Mouse (Mus musculus) cortical plate, adult 2 months (tissue): ENCODE data around the gene Syngr1. TPM values are rescaled to one million over a fixed set of nuclear protein-coding genes. Genes with fewer than 3 reads are reported as not detected.

Experiments
- H3K27ac ChIP-seq: fragments of 200-500 bp; 2 replicates; pipeline ENCODE4 v1.5.1; 2012; ENCODE audit warnings: low read length, control low read depth, inconsistent platforms; ENCODE audit not compliant: insufficient read depth
- H3K4me1 ChIP-seq: fragments of 200-500 bp; 2 replicates; pipeline ENCODE4 v1.6.1; 2011; ENCODE audit warnings: low read length; ENCODE audit not compliant: control insufficient read depth, insufficient read depth
- H3K4me3 ChIP-seq: fragments of 200-500 bp; 2 replicates; pipeline ENCODE4 v1.5.1; 2011; ENCODE audit warnings: mild to moderate bottlenecking, low read length, control low read depth; ENCODE audit not compliant: insufficient read depth
- CTCF ChIP-seq: fragments of 200-500 bp; IDR thresholded peaks from 2 replicates; pipeline ENCODE4 v1.5.1; 2011; ENCODE audit warnings: mild to moderate bottlenecking, control low read depth, low read length; ENCODE audit not compliant: insufficient read depth; ENCODE audit errors: extremely low read depth
- POLR2A ChIP-seq: fragments of 200-500 bp; IDR thresholded peaks from 2 replicates; pipeline ENCODE4 v1.6.1; 2011; ENCODE audit warnings: mild to moderate bottlenecking, low read length, control low read depth; ENCODE audit not compliant: insufficient read depth; ENCODE audit errors: extremely low read depth
- polyA plus RNA-seq: library from polyadenylated mRNA; depleted of rRNA; stranded (reverse); fragments of >200 nt; gene quantifications from 2 replicates; pipeline ENCODE4 v1.2.3, GENCODE M21; 2012

Syngr1 gene
- polyA plus RNA-seq, 1 experiment = 372 TPM

- Histone ChIP-seq H3K4me1 (peaks cover 2% of the 10 kb centered on the region; the same call in 1 of the 2 replicates), H3K27ac (no peak overlapping the region), H3K4me3 (no peak overlapping the region)
- TF ChIP-seq CTCF (no peak), POLR2A (no peak)
Observed at GRCm38 (mm10) chr15:80148565-80148964, 57.4 kb downstream of the Syngr1 start.

DNA sequence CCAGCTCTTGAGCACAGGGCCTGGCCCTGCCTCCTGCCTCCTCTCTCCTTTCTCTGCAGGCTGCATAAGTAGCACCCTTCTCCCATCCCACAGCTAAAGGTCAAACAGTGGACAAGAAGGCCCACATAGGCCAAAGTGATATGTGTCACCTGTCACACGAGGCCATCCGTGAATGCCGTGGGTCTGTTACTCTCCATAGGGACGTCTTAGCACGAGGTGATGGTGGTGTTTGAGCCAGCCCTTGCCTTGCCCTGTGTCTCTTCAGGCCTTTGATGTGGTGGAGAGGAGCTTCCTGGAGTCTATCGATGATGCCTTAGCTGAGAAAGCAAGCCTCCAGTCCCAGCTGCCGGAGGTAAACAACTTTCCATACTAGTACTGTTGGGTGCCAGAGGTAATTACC, 58.4 kb downstream of the Syngr1 start:
- no peak for TF ChIP-seq CTCF
- no peak for TF ChIP-seq POLR2A
- Histone ChIP-seq H3K4me3 (no peak overlapping the region), H3K27ac (no peak overlapping the region), H3K4me1 (peaks cover 2% of the 10 kb centered on the region; the same call in 1 of the 2 replicates)

DNA sequence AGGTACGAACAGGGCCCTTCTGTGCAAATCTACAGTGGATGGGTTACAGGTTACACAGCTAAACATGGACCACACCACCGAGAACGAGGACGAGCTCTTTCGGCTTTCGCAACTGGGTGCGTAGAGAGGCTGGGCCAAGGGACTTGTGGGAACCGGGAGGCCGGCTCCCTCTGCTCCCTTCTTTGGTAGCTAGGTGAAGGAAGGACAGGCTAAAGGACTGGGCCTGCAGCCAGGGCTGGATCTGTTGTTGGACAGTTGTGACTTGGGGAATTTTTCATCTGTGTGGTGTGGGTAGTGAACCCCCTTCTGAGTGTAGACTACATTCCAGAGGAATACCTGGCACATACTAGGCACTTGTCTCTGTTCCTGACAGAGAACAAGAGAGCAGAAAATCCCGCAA, 61.5 kb downstream of the Syngr1 start:
- Histone ChIP-seq H3K27ac (no peak overlapping the region), H3K4me3 (no peak overlapping the region), H3K4me1 (no peaks in the 10 kb centered on the region)
- TF ChIP-seq POLR2A = no peak
- TF ChIP-seq CTCF = no peak

- TF ChIP-seq CTCF = no peak
- no peak for TF ChIP-seq POLR2A
- H3K4me1 ChIP-seq = no peaks in the 10 kb centered on the region
- H3K27ac ChIP-seq = no peak overlapping the region
- H3K4me3 ChIP-seq = no peak overlapping the region
Observed at GRCm38 (mm10) chr15:80153757-80154156, 62.6 kb downstream of the Syngr1 start.

- Histone ChIP-seq H3K4me3 (no peak overlapping the region), H3K4me1 (no peaks in the 10 kb centered on the region), H3K27ac (no peak overlapping the region)
- no peak for TF ChIP-seq CTCF
Observed at GRCm38 (mm10) chr15:80155707-80156106, 64.6 kb downstream of the Syngr1 start.

- TF ChIP-seq CTCF = no peak
- no peak for TF ChIP-seq POLR2A
- no peaks in the 10 kb centered on the region for H3K4me1 ChIP-seq
- no peak overlapping the region for H3K4me3 ChIP-seq
- H3K27ac ChIP-seq = no peak overlapping the region
Observed at GRCm38 (mm10) chr15:80157197-80157943, 66.2 kb downstream of the Syngr1 start.

DNA sequence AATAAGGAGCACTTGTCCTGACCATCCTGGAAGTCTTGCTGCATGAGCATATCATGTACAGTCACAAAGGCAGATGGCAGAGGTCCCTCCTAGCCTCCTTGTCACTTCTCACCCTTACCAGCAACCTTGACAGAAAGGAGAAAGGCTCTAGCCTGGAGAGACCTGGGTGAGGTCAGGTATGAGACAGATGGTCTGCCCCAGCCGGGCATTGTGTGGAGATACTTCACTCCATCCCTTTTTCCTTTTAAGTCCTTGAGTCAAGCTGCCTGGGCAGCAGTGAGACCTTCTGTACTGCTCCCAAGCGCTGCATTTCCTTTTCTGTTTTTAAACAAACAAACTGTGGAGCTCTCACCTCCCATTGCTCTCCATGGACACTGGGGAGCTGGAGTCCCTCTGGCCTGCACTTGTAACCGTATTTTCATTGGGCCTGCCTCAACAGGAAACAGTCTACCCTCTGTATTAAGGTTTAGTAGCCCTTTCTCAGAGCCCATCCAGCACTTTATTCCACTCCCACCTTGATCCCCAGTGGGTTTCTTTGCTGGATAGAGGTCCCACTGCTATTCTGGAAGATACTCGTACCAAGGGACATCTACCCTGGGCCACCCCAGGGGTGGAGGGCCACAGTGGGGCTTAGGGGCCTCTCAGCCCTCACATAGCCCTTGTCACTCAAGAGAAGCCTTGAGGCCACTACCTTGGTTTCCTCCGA, 67.0 kb downstream of the Syngr1 start:
- TF ChIP-seq CTCF = no peak
- no peak for TF ChIP-seq POLR2A
- Histone ChIP-seq H3K4me1 (no peaks in the 10 kb centered on the region), H3K27ac (no peak overlapping the region), H3K4me3 (no peak overlapping the region)

GRCm38 (mm10) chr15:80158707-80159090, 67.6 kb downstream of the Syngr1 start:
- no peak overlapping the region for H3K4me3 ChIP-seq
- no peaks in the 10 kb centered on the region for H3K4me1 ChIP-seq
- no peak overlapping the region for H3K27ac ChIP-seq
- no peak for TF ChIP-seq CTCF
- TF ChIP-seq POLR2A = no peak

DNA sequence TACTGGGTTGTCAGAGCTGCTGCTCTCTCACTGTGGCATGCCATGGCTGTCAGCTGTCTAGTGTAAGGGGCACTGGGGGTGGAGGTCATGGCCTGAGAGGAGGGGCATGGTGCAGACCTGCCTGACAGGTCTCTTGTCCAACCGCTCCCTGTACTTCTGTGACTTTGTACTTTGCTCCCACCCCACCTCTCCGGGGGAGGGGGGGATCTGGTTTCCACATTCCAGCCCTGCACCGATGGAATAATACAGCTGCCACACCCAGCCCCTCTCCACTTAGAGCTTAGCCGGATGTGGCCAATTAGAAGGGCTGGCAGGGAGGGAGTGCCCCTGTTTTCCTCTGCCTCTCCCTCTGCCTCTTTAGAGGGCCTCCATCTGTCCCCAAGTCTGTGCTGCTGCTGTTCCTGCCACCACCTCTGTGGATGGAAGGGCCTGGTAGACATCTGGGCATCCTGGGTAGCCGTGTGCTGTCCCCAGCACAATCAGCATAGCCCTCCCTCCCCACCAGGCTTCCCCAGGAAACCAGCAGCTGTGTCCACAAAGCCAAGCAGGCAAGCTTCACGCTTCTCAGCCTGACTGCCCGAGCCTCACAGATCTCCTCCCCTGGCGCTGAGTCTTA, 68.3 kb downstream of the Syngr1 start:
- Histone ChIP-seq H3K4me3 (no peak overlapping the region), H3K27ac (no peak overlapping the region), H3K4me1 (no peaks in the 10 kb centered on the region)
- TF ChIP-seq CTCF = no peak
- no peak for TF ChIP-seq POLR2A
